Mouse (Mus musculus) cerebellum, adult 18-20 months (tissue): Measurements from ENCODE around the gene Morn3.

Experiments
- DNase-seq, 2 experiments: peaks; one replicate each; pipeline ENCODE4 v3.0.0; 2021

Gene Morn3

GRCm38 (mm10) chr5:122989551-122990330 is 57.1 kb downstream of the Morn3 start, which contains the start of gene Kdm2b:
TSS of gene Kdm2b (minus strand) at chr5:122989823.
- DNase-seq, result peak; percentile 32 to 53

- DNase-seq, result peak; percentile 79 to 82
Measured at GRCm38 (mm10) chr5:122989001-122989525, 57.8 kb downstream of the Morn3 start.

- peak; percentile 55 to 67 for DNase-seq
Measured at GRCm38 (mm10) chr5:122988021-122988751, 58.6 kb downstream of the Morn3 start.

GRCm38 (mm10) chr5:122987211-122988020 is 59.4 kb downstream of the Morn3 start:
- peak; percentile 55 to 59 for DNase-seq

GRCm38 (mm10) chr5:122986091-122986493 is 60.7 kb downstream of the Morn3 start:
- DNase-seq, result no peak
